Mouse (Mus musculus): ENCODE results near the gene Gpd2. TPM values are rescaled to one million over a fixed set of nuclear protein-coding genes. Genes with fewer than 3 reads are reported as not detected.

Gene Gpd2
- polyA plus RNA-seq, 1 experiment from 2014 or later = 17.0 TPM

- no peak overlapping the region for H3K4me3 ChIP-seq (replicated peaks)
- H3K36me3 ChIP-seq = no peaks in the 10 kb centered on the region
- peaks cover 5% of the 10 kb centered on the region; the same call in 1 of the 2 replicates for H3K4me1 ChIP-seq (replicated peaks)
- H3K4me2 ChIP-seq = no peak overlapping the region
- H3K27ac ChIP-seq = no peak overlapping the region
- ATAC-seq (ENCODE audit: insufficient number of reproducible peaks, insufficient read depth, low FRiP score, low TSS enrichment, low read depth) = no peak
- no peak overlapping the region for H3K9ac ChIP-seq (replicated peaks)
- no peaks in the 10 kb centered on the region for H3K27me3 ChIP-seq
- 36% methylated on average over 4 of the region's 4 CpGs for WGBS
- H3K9me3 ChIP-seq = no peaks in the 10 kb centered on the region
Observed at GRCm38 (mm10) chr2:57229647-57230240, 7.7 kb upstream of the Gpd2 start.

- ATAC-seq (ENCODE audit: insufficient number of reproducible peaks, insufficient read depth, low FRiP score, low TSS enrichment, low read depth) = no peak
- Histone ChIP-seq H3K36me3 (no peaks in the 10 kb centered on the region), H3K9ac (replicated peaks) (no peak overlapping the region), H3K9me3 (no peaks in the 10 kb centered on the region), H3K4me2 (no peak overlapping the region), H3K4me1 (replicated peaks) (peaks cover 5% of the 10 kb centered on the region; the same call in 1 of the 2 replicates), H3K27me3 (no peaks in the 10 kb centered on the region), H3K27ac (no peak overlapping the region), H3K4me3 (replicated peaks) (no peak overlapping the region)
- 81% methylated on average over 5 of the region's 5 CpGs for WGBS
Observed at GRCm38 (mm10) chr2:57231432-57231831, 6.0 kb upstream of the Gpd2 start.

- Histone ChIP-seq H3K4me1 (replicated peaks) (peaks cover 9% of the 10 kb centered on the region; the same call in 1 of the 2 replicates), H3K9ac (replicated peaks) (no peak overlapping the region), H3K27ac (no peak overlapping the region), H3K27me3 (no peaks in the 10 kb centered on the region), H3K36me3 (no peaks in the 10 kb centered on the region), H3K4me2 (no peak overlapping the region), H3K4me3 (replicated peaks) (no peak overlapping the region), H3K9me3 (no peaks in the 10 kb centered on the region)
- no peak for ATAC-seq (ENCODE audit: insufficient number of reproducible peaks, insufficient read depth, low FRiP score, low TSS enrichment, low read depth)
- 90% methylated on average over 8 of the region's 8 CpGs for WGBS
Observed at GRCm38 (mm10) chr2:57232328-57232727, 5.1 kb upstream of the Gpd2 start.

- H3K27me3 ChIP-seq = no peaks in the 10 kb centered on the region
- ATAC-seq (ENCODE audit: insufficient number of reproducible peaks, insufficient read depth, low FRiP score, low TSS enrichment, low read depth) = no peak
- no peak overlapping the region for H3K27ac ChIP-seq
- no peaks in the 10 kb centered on the region for H3K9me3 ChIP-seq
- H3K36me3 ChIP-seq = no peaks in the 10 kb centered on the region
- H3K4me1 ChIP-seq (replicated peaks) = peaks cover 7% of the 10 kb centered on the region
- WGBS = 90% methylated on average over 2 of the region's 2 CpGs
- H3K4me3 ChIP-seq (replicated peaks) = no peak overlapping the region
- no peak overlapping the region for H3K4me2 ChIP-seq
- no peak overlapping the region for H3K9ac ChIP-seq (replicated peaks)
Observed at GRCm38 (mm10) chr2:57236246-57236645, 1.2 kb upstream of the Gpd2 start.

- 45% methylated on average over 6 of the region's 6 CpGs for WGBS
- Histone ChIP-seq H3K27me3 (no peaks in the 10 kb centered on the region), H3K4me1 (replicated peaks) (peaks cover 7% of the 10 kb centered on the region), H3K9ac (replicated peaks) (no peak overlapping the region), H3K27ac (no peak overlapping the region), H3K9me3 (no peaks in the 10 kb centered on the region), H3K4me2 (peak overlapping the region; percentile 86), H3K36me3 (no peaks in the 10 kb centered on the region), H3K4me3 (replicated peaks) (peak overlapping the region; percentile 77)
- no peak for ATAC-seq (ENCODE audit: insufficient number of reproducible peaks, insufficient read depth, low FRiP score, low TSS enrichment, low read depth)
Observed at GRCm38 (mm10) chr2:57237026-57237425, 409 bp upstream of the Gpd2 start.

GRCm38 (mm10) chr2:57237920-57238613 is 632 bp downstream of the Gpd2 start:
- peaks cover 7% of the 10 kb centered on the region for H3K4me1 ChIP-seq (replicated peaks)
- peak overlapping the region; percentile 79 for H3K27ac ChIP-seq
- WGBS = under 1% methylated on average over 69 of the region's 69 CpGs
- H3K36me3 ChIP-seq = no peaks in the 10 kb centered on the region
- H3K9ac ChIP-seq (replicated peaks) = peak overlapping the region; percentile 84
- peak; percentile 83 for ATAC-seq (ENCODE audit: insufficient number of reproducible peaks, insufficient read depth, low FRiP score, low TSS enrichment, low read depth)
- H3K4me3 ChIP-seq (replicated peaks) = peak overlapping the region; percentile 77
- no peaks in the 10 kb centered on the region for H3K9me3 ChIP-seq
- H3K27me3 ChIP-seq = no peaks in the 10 kb centered on the region
- peak overlapping the region; percentile 86 for H3K4me2 ChIP-seq

GRCm38 (mm10) chr2:57238614-57239165 is 1.3 kb downstream of the Gpd2 start:
- peak overlapping the region; percentile 86 for H3K4me2 ChIP-seq
- peak overlapping the region; percentile 77 for H3K4me3 ChIP-seq (replicated peaks)
- 3% methylated on average over 17 of the region's 17 CpGs for WGBS
- H3K9ac ChIP-seq (replicated peaks) = peak overlapping the region; percentile 84
- H3K27ac ChIP-seq = peak overlapping the region; percentile 79; the same call in 1 of the 2 replicates
- H3K36me3 ChIP-seq = no peaks in the 10 kb centered on the region
- no peaks in the 10 kb centered on the region for H3K9me3 ChIP-seq
- peaks cover 7% of the 10 kb centered on the region for H3K4me1 ChIP-seq (replicated peaks)
- no peaks in the 10 kb centered on the region for H3K27me3 ChIP-seq
- 0 out of 2 replicates have a peak, but pooled peaks have one; percentile 9 for ATAC-seq (ENCODE audit: insufficient number of reproducible peaks, insufficient read depth, low FRiP score, low TSS enrichment, low read depth)

GRCm38 (mm10) chr2:57239356-57239755 is 1.9 kb downstream of the Gpd2 start:
- H3K4me2 ChIP-seq = peak overlapping the region; percentile 86
- no peak overlapping the region for H3K27ac ChIP-seq
- no peaks in the 10 kb centered on the region for H3K36me3 ChIP-seq
- peaks cover 7% of the 10 kb centered on the region for H3K4me1 ChIP-seq (replicated peaks)
- no peaks in the 10 kb centered on the region for H3K9me3 ChIP-seq
- no peaks in the 10 kb centered on the region for H3K27me3 ChIP-seq
- ATAC-seq (ENCODE audit: insufficient number of reproducible peaks, insufficient read depth, low FRiP score, low TSS enrichment, low read depth) = no peak
- H3K4me3 ChIP-seq (replicated peaks) = peak overlapping the region; percentile 77; the same call in 1 of the 2 replicates
- 14% methylated on average over 2 of the region's 2 CpGs for WGBS
- H3K9ac ChIP-seq (replicated peaks) = no peak overlapping the region

GRCm38 (mm10) chr2:57243987-57244386 is 6.6 kb downstream of the Gpd2 start:
- H3K27ac ChIP-seq = no peak overlapping the region
- no peak overlapping the region for H3K9ac ChIP-seq (replicated peaks)
- WGBS = 63% methylated on average over 5 of the region's 5 CpGs
- no peaks in the 10 kb centered on the region for H3K27me3 ChIP-seq
- no peak overlapping the region for H3K4me2 ChIP-seq
- no peaks in the 10 kb centered on the region for H3K36me3 ChIP-seq
- H3K4me1 ChIP-seq (replicated peaks) = no peaks in the 10 kb centered on the region; the same call in 1 of the 2 replicates
- no peak overlapping the region for H3K4me3 ChIP-seq (replicated peaks)
- no peaks in the 10 kb centered on the region for H3K9me3 ChIP-seq
- no peak for ATAC-seq (ENCODE audit: insufficient number of reproducible peaks, insufficient read depth, low FRiP score, low TSS enrichment, low read depth)

GRCm38 (mm10) chr2:57245721-57246328 is 8.4 kb downstream of the Gpd2 start:
- no peak overlapping the region for H3K27ac ChIP-seq
- H3K27me3 ChIP-seq = no peaks in the 10 kb centered on the region
- ATAC-seq (ENCODE audit: insufficient number of reproducible peaks, insufficient read depth, low FRiP score, low TSS enrichment, low read depth) = no peak
- H3K4me2 ChIP-seq = no peak overlapping the region
- no peaks in the 10 kb centered on the region for H3K36me3 ChIP-seq
- H3K4me1 ChIP-seq (replicated peaks) = no peaks in the 10 kb centered on the region
- H3K9me3 ChIP-seq = no peaks in the 10 kb centered on the region
- 94% methylated on average over 6 of the region's 6 CpGs for WGBS
- H3K9ac ChIP-seq (replicated peaks) = no peak overlapping the region
- no peak overlapping the region for H3K4me3 ChIP-seq (replicated peaks)

GRCm38 (mm10) chr2:57250113-57250512 is 12.7 kb downstream of the Gpd2 start:
- 92% methylated on average over 3 of the region's 3 CpGs for WGBS
- no peak for ATAC-seq (ENCODE audit: insufficient number of reproducible peaks, insufficient read depth, low FRiP score, low TSS enrichment, low read depth)
- Histone ChIP-seq H3K4me2 (no peak overlapping the region), H3K9ac (replicated peaks) (no peak overlapping the region), H3K36me3 (no peaks in the 10 kb centered on the region), H3K27me3 (no peaks in the 10 kb centered on the region), H3K27ac (no peak overlapping the region), H3K9me3 (no peaks in the 10 kb centered on the region), H3K4me3 (replicated peaks) (no peak overlapping the region), H3K4me1 (replicated peaks) (no peaks in the 10 kb centered on the region)
